ENCODE assay signal across 17 mouse cellular contexts in the genomic region with DNA sequence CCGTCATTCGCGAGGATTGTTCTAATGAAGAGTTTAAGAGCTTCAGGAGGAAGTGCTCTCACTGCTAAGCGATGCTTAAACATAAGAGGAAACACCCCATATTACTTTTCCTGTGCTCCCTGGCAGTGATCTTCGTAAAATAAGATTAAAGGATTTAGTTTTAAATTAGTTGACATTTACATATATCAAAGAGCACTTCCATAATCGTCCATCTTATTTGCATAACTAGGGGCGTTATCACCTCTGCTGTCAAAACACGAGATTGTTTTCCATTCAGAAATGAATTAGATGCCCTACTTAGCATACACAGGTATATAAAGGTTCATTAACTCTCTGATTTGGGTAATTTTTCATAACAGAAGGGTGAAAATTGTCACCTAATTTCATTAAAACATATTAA.
DNase-seq lines count a peak whose midpoint lies in the region; ATAC-seq and TF ChIP-seq lines count a peak whose summit lies in the region.
"Had no signal": no experiment of that assay in that cellular context is flagged by ENCODE, and none has a peak within 500 bp of the region (broad histone marks: within the 10 kb centered on the region; RNA-seq: fewer than 3 reads in every experiment).

No protein-coding gene starts in this region.

- dilution Hi-C loops in CH12.LX (cut with MboI; ENCODE audit: extremely low pct_ligation_motif_present, extremely low pct_unique_long_range_greater_than_20kb, low sequenced_read_pairs): no loop called here

- no peaks in the 10 kb centered on the region for H3K27me3 ChIP-seq in heart, embryonic 13.5 days (replicated peaks)
- H3K27me3 ChIP-seq in heart, embryonic 12.5 days (replicated peaks): no peaks in the 10 kb centered on the region
- H3K27me3 ChIP-seq in liver, embryonic 15.5 days: no peaks in the 10 kb centered on the region
- no peaks in the 10 kb centered on the region for H3K27me3 ChIP-seq in CH12.LX (replicated peaks)
- H3K27me3 ChIP-seq in intestine, postnatal 0 days (replicated peaks; ENCODE audit: control insufficient read depth, insufficient read depth, low read length): no peaks in the 10 kb centered on the region
- H3K27me3 ChIP-seq: forebrain, embryonic 12.5 days; limb, embryonic 15.5 days had no signal

- H3K4me2 ChIP-seq in heart, embryonic 13.5 days: peak overlapping the region; percentile 33; the same call in 1 of the 2 replicates
- no peak overlapping the region for H3K4me2 ChIP-seq in heart, embryonic 12.5 days
- peak overlapping the region; percentile 2; the same call in 1 of the 2 replicates for H3K4me2 ChIP-seq in liver, embryonic 15.5 days
- H3K4me2 ChIP-seq in CH12.LX (ENCODE audit: insufficient read depth, low read depth, poor library complexity, severe bottlenecking): peak overlapping the region; percentile 95
- no peak overlapping the region for H3K4me2 ChIP-seq in intestine, postnatal 0 days (replicated peaks; ENCODE audit: low read depth)
- H3K4me2 ChIP-seq: forebrain, embryonic 12.5 days; limb, embryonic 15.5 days; midbrain, embryonic 11.5 days had no signal

- H3K4me1 ChIP-seq in heart, embryonic 13.5 days: peaks cover 53% of the 10 kb centered on the region
- H3K4me1 ChIP-seq in heart, embryonic 12.5 days (replicated peaks): peaks cover 23% of the 10 kb centered on the region
- peaks cover 20% of the 10 kb centered on the region for H3K4me1 ChIP-seq in liver, embryonic 15.5 days (replicated peaks)
- H3K4me1 ChIP-seq in CH12.LX (ENCODE audit: control insufficient read depth in 1 of 2, insufficient read depth in 2 of 2): peaks cover 4 to 54% of the 10 kb centered on the region in 2 experiments; a peak in 3 of 4 replicates
- no peaks in the 10 kb centered on the region for H3K4me1 ChIP-seq in intestine, postnatal 0 days (replicated peaks; ENCODE audit: control insufficient read depth, insufficient read depth, low read length)

- no peak for TF ChIP-seq CTCF in CH12.LX (conservative IDR thresholded peaks at IDR 0.05 in 1 of 2, IDR thresholded peaks at IDR 0.05 in 1 of 2; ENCODE audit: low read depth in 2 of 2, low read length in 2 of 2)
- TF ChIP-seq CTCF in intestine, postnatal 0 days (IDR thresholded peaks at IDR 0.05; ENCODE audit: low read depth): no peak

- peaks cover 50% of the 10 kb centered on the region for H3K79me2 ChIP-seq in CH12.LX (replicated peaks; ENCODE audit: control insufficient read depth, extremely low read depth, insufficient read depth, poor library complexity, severe bottlenecking)

- H3K36me3 ChIP-seq in heart, embryonic 13.5 days: peaks cover 11% of the 10 kb centered on the region
- H3K36me3 ChIP-seq in heart, embryonic 12.5 days: peaks cover 8% of the 10 kb centered on the region; the same call in 1 of the 2 replicates
- H3K36me3 ChIP-seq in liver, embryonic 15.5 days (replicated peaks): no peaks in the 10 kb centered on the region
- peaks cover 7 to 29% of the 10 kb centered on the region in 2 experiments for H3K36me3 ChIP-seq in CH12.LX (replicated peaks in 1 of 2; ENCODE audit: control insufficient read depth in 1 of 2, insufficient read depth in 1 of 2, low read length in 1 of 2)
- H3K36me3 ChIP-seq in intestine, postnatal 0 days (ENCODE audit: control insufficient read depth, insufficient read depth): no peaks in the 10 kb centered on the region
- H3K36me3 ChIP-seq: forebrain, embryonic 12.5 days; limb, embryonic 15.5 days had no signal

- no peak for ATAC-seq in heart, embryonic 13.5 days (ENCODE audit: extremely low read depth, insufficient number of reproducible peaks, low FRiP score, low TSS enrichment)
- no peak for ATAC-seq in heart, embryonic 12.5 days (ENCODE audit: insufficient number of reproducible peaks, low FRiP score)
- no peak for ATAC-seq in liver, embryonic 15.5 days (ENCODE audit: insufficient read depth)
- 0 out of 2 replicates have a peak, but pooled peaks have one; percentile 8 for ATAC-seq in megakaryocyte, adult 5-6 weeks (ENCODE audit: poor library complexity, severe bottlenecking)
- no peak for ATAC-seq in intestine, postnatal 0 days

- H3K9ac ChIP-seq in heart, embryonic 13.5 days: no peak overlapping the region
- H3K9ac ChIP-seq in heart, embryonic 12.5 days: no peak overlapping the region
- H3K9ac ChIP-seq in liver, embryonic 15.5 days: no peak overlapping the region
- H3K9ac ChIP-seq in CH12.LX (ENCODE audit: insufficient read depth, low read depth): peak overlapping the region; percentile 56
- H3K9ac ChIP-seq in intestine, postnatal 0 days (ENCODE audit: low read depth, low read length): no peak overlapping the region
- H3K9ac ChIP-seq: forebrain, embryonic 12.5 days; limb, embryonic 15.5 days had no signal

- in situ Hi-C loops in CH12.LX (cut with MboI; ENCODE audit: low pct_ligation_motif_present, low pct_unique_long_range_greater_than_20kb, low sequenced_read_pairs): no loop called here

- H3K27ac ChIP-seq in heart, embryonic 13.5 days (replicated peaks): peak overlapping the region; percentile 53
- H3K27ac ChIP-seq in heart, embryonic 12.5 days (ENCODE audit: poor library complexity, severe bottlenecking): no peak overlapping the region
- H3K27ac ChIP-seq in liver, embryonic 15.5 days (replicated peaks): no peak overlapping the region
- H3K27ac ChIP-seq in CH12.LX (ENCODE audit: insufficient read depth, low read depth): peak overlapping the region; percentile 60
- H3K27ac ChIP-seq in intestine, postnatal 0 days (ENCODE audit: low read depth, low read length): no peak overlapping the region
- H3K27ac ChIP-seq: forebrain, embryonic 12.5 days; kidney, postnatal 0 days; limb, embryonic 15.5 days had no signal

- no peak for TF ChIP-seq POLR2A in CH12.LX (IDR thresholded peaks at IDR 0.05; ENCODE audit: low read depth, low read length)

- DNase-seq in liver (no peak), CH12.LX (ENCODE audit: extremely low read depth) (peak; percentile 65)
- DNase-seq: adrenal gland, postnatal 14 days; cerebellum, adult 18-20 months; gastrocnemius, postnatal 14 days; kidney, adult 18-20 months; right cerebral cortex, adult 18-20 months; thymus, postnatal 36 days had no signal

- TF ChIP-seq EP300 in CH12.LX (IDR thresholded peaks at IDR 0.05; ENCODE audit: low read length): no peak

- H3K9me3 ChIP-seq in heart, embryonic 13.5 days: no peaks in the 10 kb centered on the region
- no peaks in the 10 kb centered on the region for H3K9me3 ChIP-seq in heart, embryonic 12.5 days (replicated peaks)
- H3K9me3 ChIP-seq in liver, embryonic 15.5 days (replicated peaks): no peaks in the 10 kb centered on the region
- H3K9me3 ChIP-seq in CH12.LX (replicated peaks; ENCODE audit: low read length): no peaks in the 10 kb centered on the region
- H3K9me3 ChIP-seq in intestine, postnatal 0 days (ENCODE audit: control insufficient read depth): no peaks in the 10 kb centered on the region
- H3K9me3 ChIP-seq: forebrain, embryonic 12.5 days; limb, embryonic 15.5 days had no signal

- WGBS in heart, embryonic 13.5 days: 71% methylated on average over 8 of the region's 8 CpGs
- 77% methylated on average over 8 of the region's 8 CpGs for WGBS in heart, embryonic 12.5 days
- 31% methylated on average over 8 of the region's 8 CpGs for WGBS in liver, embryonic 15.5 days (ENCODE audit: insufficient replicate concordance)
- 72% methylated on average over 8 of the region's 8 CpGs for WGBS in intestine, postnatal 0 days

- no peak for TF ChIP-seq RAD21 in CH12.LX (IDR thresholded peaks at IDR 0.05; ENCODE audit: low read depth, low read length)

- no peak overlapping the region for H3K4me3 ChIP-seq in heart, embryonic 13.5 days
- no peak overlapping the region for H3K4me3 ChIP-seq in heart, embryonic 12.5 days
- H3K4me3 ChIP-seq in liver, embryonic 15.5 days (replicated peaks): no peak overlapping the region
- peak overlapping the region in 2 of 3 experiments; percentile 17 to 36 for H3K4me3 ChIP-seq in CH12.LX (replicated peaks in 1 of 3; ENCODE audit: low read depth in 2 of 3, low read length in 2 of 3, poor library complexity in 1 of 3)
- no peak overlapping the region for H3K4me3 ChIP-seq in intestine, postnatal 0 days (ENCODE audit: low read depth, low read length)
- H3K4me3 ChIP-seq: forebrain, embryonic 12.5 days; limb, embryonic 15.5 days had no signal

TF ChIP-seq in CH12.LX, 34 proteins besides CTCF, POLR2A, EP300 and RAD21:
- no peak for TF ChIP-seq ZC3H11A (IDR thresholded peaks at IDR 0.05; ENCODE audit: low read depth, low read length)
- TF ChIP-seq ZNF384 (IDR thresholded peaks at IDR 0.05; ENCODE audit: low read depth, low read length): no peak
- no peak for TF ChIP-seq PAX5 (IDR thresholded peaks at IDR 0.05; ENCODE audit: low read length)
- no peak for TF ChIP-seq JUN (IDR thresholded peaks at IDR 0.05; ENCODE audit: insufficient read depth, low read depth, low read length)
- no peak for TF ChIP-seq MEF2A (IDR thresholded peaks at IDR 0.05; ENCODE audit: borderline replicate concordance, low read depth, low read length)
- peak; percentile 7; the same call in 1 of the 2 replicates for TF ChIP-seq IRF4 (IDR thresholded peaks at IDR 0.05; ENCODE audit: low read depth, low read length)
- TF ChIP-seq HCFC1 (IDR thresholded peaks at IDR 0.05; ENCODE audit: low read depth, low read length): no peak
- no peak for TF ChIP-seq UBTF (IDR thresholded peaks at IDR 0.05; ENCODE audit: low read depth, low read length)
- TF ChIP-seq BHLHE40 (IDR thresholded peaks at IDR 0.05; ENCODE audit: low read depth, low read length): 0 out of 2 replicates have a peak, but pooled peaks have one; percentile 44
- TF ChIP-seq CHD2 (IDR thresholded peaks at IDR 0.05; ENCODE audit: low read length): no peak

Comparison
In these comparisons a context has a peak if more than half of its experiments do, and no peak if none do; other contexts are left out.
1. H3K27ac ChIP-seq: peak in heart, embryonic 13.5 days (single experiment) and CH12.LX (single experiment); none in heart, embryonic 12.5 days (single experiment), liver, embryonic 15.5 days (single experiment) and intestine, postnatal 0 days (single experiment).
2. H3K4me2 ChIP-seq: peak in heart, embryonic 13.5 days (single experiment), liver, embryonic 15.5 days (single experiment) and CH12.LX (single experiment); none in heart, embryonic 12.5 days (single experiment) and intestine, postnatal 0 days (single experiment).
3. H3K4me3 ChIP-seq: peak in CH12.LX (2 of 3); none in heart, embryonic 13.5 days (single experiment), heart, embryonic 12.5 days (single experiment), liver, embryonic 15.5 days (single experiment) and intestine, postnatal 0 days (single experiment).